Mouse (Mus musculus) intestine, postnatal 0 days (tissue): ENCODE results near the gene Ccl1. TPM values are rescaled to one million over a fixed set of nuclear protein-coding genes. Genes with fewer than 3 reads are reported as not detected.

Source experiments
- ATAC-seq: fragments of 200-750 bp; cut with Nextera tagmentation; 2 replicates; pipeline ENCODE4 v1.8.0; 2017; ENCODE audit warnings: mild to moderate bottlenecking, moderate TSS enrichment, moderate library complexity
- H3K27ac ChIP-seq: fragments of 300-500 bp; sonication (generic); 2 replicates; pipeline ENCODE4 v1.5.1; 2014; ENCODE audit warnings: mild to moderate bottlenecking, low read depth, low read length, moderate library complexity
- H3K27me3 ChIP-seq: fragments of 300-500 bp; sonication (generic); replicated peaks from 2 replicates; pipeline ENCODE4 v1.6.1; 2014; ENCODE audit warnings: low read length, mixed read lengths; ENCODE audit not compliant: control insufficient read depth, insufficient read depth
- H3K36me3 ChIP-seq: fragments of 300-500 bp; sonication (generic); 2 replicates; pipeline ENCODE4 v1.6.1; 2014; ENCODE audit warnings: mild to moderate bottlenecking, moderate library complexity; ENCODE audit not compliant: control insufficient read depth, insufficient read depth
- H3K4me1 ChIP-seq: fragments of 300-500 bp; sonication (generic); replicated peaks from 2 replicates; pipeline ENCODE4 v1.6.1; 2014; ENCODE audit warnings: antibody characterized with exemption, low read length, mixed read lengths; ENCODE audit not compliant: control insufficient read depth, insufficient read depth
- H3K4me2 ChIP-seq: fragments of 300-500 bp; sonication (generic); replicated peaks from 2 replicates; pipeline ENCODE4 v1.6.1; 2014; ENCODE audit warnings: low read depth, mild to moderate bottlenecking, moderate library complexity
- H3K4me3 ChIP-seq: fragments of 300-500 bp; sonication (generic); 2 replicates; pipeline ENCODE4 v1.5.1; 2014; ENCODE audit warnings: low read depth, low read length
- H3K9ac ChIP-seq: fragments of 300-500 bp; sonication (generic); 2 replicates; pipeline ENCODE4 v1.6.1; 2014; ENCODE audit warnings: mild to moderate bottlenecking, low read depth, low read length
- H3K9me3 ChIP-seq: fragments of 300-500 bp; sonication (generic); 2 replicates; pipeline ENCODE4 v1.6.1; 2016; ENCODE audit warnings: mixed run types; ENCODE audit not compliant: control insufficient read depth
- CTCF ChIP-seq: sonication (generic); IDR thresholded peaks from 2 replicates; pipeline ENCODE4 v1.5.1; 2016; ENCODE audit warnings: low read depth, mild to moderate bottlenecking, control low read depth, antibody characterized with exemption, moderate library complexity
- WGBS: fragments of 180-500 bp; shearing (Covaris S2); extraction: QIAGEN DNeasy Blood & Tissue Kit; methylation state at CpG from one replicate; pipeline ENCODE4 v1.1.7; 2014; 5-methylcytosine and 5-hydroxymethylcytosine counted together
- polyA plus RNA-seq: library from polyadenylated mRNA; unstranded; fragments of >200 nt; fragmentation: Nextera tagmentation; extraction: Ambion mirVana; gene quantifications from 2 replicates; pipeline ENCODE4 v1.2.1, GENCODE M21; 2015

Gene Ccl1
- polyA plus RNA-seq, 1 experiment from 2014 or later, result not detected

DNA sequence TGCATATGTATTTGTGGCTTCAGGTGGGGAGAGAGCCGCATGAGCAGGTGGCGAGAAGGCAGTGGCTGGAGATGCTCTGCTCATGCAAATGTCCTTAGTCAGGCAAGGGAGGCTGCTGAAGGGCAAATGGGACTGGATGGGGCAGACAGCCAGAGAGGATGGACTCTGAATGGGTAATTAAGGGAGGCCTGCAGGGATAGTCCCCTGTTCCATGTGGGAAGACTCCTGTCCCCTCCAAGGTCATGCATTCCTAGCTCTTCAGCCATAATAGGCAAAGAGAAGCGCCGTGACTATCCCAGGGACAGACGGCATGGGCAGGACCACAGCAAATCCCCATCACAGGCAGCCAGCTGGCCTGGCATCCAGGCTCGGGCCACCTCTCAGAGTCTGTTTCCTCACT lies 55.5 kb downstream of the Ccl1 start:
- Histone ChIP-seq H3K9me3 (no peaks in the 10 kb centered on the region), H3K9ac (no peak overlapping the region), H3K36me3 (no peaks in the 10 kb centered on the region), H3K27me3 (no peaks in the 10 kb centered on the region), H3K27ac (no peak overlapping the region), H3K4me1 (no peaks in the 10 kb centered on the region), H3K4me2 (no peak overlapping the region), H3K4me3 (no peak overlapping the region)
- ATAC-seq, result no peak
- TF ChIP-seq CTCF, result no peak
- 89% methylated on average over 6 of the region's 6 CpGs for WGBS

DNA sequence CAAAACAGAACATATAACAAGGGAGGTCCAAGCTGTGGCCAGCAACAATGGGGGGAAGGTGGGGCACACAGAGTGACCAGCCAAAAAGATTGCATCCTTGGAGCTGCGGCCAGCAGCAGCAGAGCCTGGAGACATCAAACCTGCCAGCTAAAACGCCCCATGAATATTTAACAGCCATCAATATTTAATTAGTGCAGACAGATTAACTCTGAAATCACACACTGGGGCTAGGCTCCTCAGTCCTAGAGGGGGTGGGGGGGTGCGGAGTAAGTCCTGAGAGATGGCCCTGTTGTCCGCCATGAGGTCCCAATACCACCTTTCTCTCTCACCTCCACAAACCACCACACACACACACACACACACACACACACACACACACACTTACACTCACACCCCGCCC lies 68.1 kb downstream of the Ccl1 start:
- Histone ChIP-seq H3K4me3 (no peak overlapping the region), H3K27ac (no peak overlapping the region), H3K9me3 (no peaks in the 10 kb centered on the region), H3K36me3 (no peaks in the 10 kb centered on the region), H3K27me3 (peaks cover 9% of the 10 kb centered on the region; the same call in 1 of the 2 replicates), H3K9ac (no peak overlapping the region), H3K4me2 (no peak overlapping the region), H3K4me1 (no peaks in the 10 kb centered on the region)
- WGBS, result 63% methylated on average over 5 of the region's 5 CpGs
- no peak for TF ChIP-seq CTCF
- ATAC-seq, result no peak

GRCm38 (mm10) chr11:82235551-82236207 lies 69.8 kb downstream of the Ccl1 start:
- no peak for ATAC-seq
- H3K36me3 ChIP-seq, result no peaks in the 10 kb centered on the region
- H3K4me3 ChIP-seq, result no peak overlapping the region
- TF ChIP-seq CTCF, result peak; percentile 92
- H3K4me2 ChIP-seq, result no peak overlapping the region
- peaks cover 9% of the 10 kb centered on the region; the same call in 1 of the 2 replicates for H3K27me3 ChIP-seq
- no peaks in the 10 kb centered on the region for H3K4me1 ChIP-seq
- H3K9ac ChIP-seq, result no peak overlapping the region
- no peaks in the 10 kb centered on the region for H3K9me3 ChIP-seq
- 33% methylated on average over 2 of the region's 2 CpGs for WGBS
- H3K27ac ChIP-seq, result no peak overlapping the region

DNA sequence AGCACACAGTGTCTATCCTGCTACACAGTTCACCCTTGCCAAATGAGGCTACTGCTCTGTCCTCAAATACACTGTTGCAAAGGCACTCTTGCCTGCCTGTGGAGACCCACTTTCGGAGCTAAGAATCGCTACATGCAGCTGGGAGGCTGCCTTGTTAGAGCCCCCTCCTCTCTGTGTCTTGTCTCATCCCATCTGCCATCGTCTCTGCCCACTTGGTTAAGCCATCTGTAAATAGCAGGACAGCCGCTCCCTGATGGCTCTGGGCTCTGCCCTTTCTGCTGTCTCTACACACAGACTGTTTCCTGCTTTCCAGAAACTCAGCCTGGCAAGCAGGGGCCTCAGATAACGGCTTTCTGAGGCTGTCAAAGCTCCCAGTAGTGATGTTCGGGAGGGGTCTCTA lies 71.5 kb downstream of the Ccl1 start:
- 34% methylated on average over 6 of the region's 6 CpGs for WGBS
- Histone ChIP-seq H3K4me1 (no peaks in the 10 kb centered on the region), H3K27ac (no peak overlapping the region), H3K4me3 (no peak overlapping the region), H3K9me3 (no peaks in the 10 kb centered on the region), H3K4me2 (no peak overlapping the region), H3K27me3 (peaks cover 9% of the 10 kb centered on the region; the same call in 1 of the 2 replicates), H3K36me3 (no peaks in the 10 kb centered on the region), H3K9ac (no peak overlapping the region)
- no peak for TF ChIP-seq CTCF
- ATAC-seq, result no peak

- Histone ChIP-seq H3K4me3 (no peak overlapping the region), H3K36me3 (no peaks in the 10 kb centered on the region), H3K9me3 (no peaks in the 10 kb centered on the region), H3K4me1 (no peaks in the 10 kb centered on the region), H3K27me3 (0 out of 2 replicates have a peak, but pooled peaks cover 2% of the 10 kb centered on the region), H3K4me2 (no peak overlapping the region), H3K27ac (no peak overlapping the region), H3K9ac (no peak overlapping the region)
- 70% methylated on average over 9 of the region's 9 CpGs for WGBS
- TF ChIP-seq CTCF, result no peak
- no peak for ATAC-seq
These were observed 78.5 kb downstream of the Ccl1 start for GRCm38 (mm10) chr11:82226976-82227375.

- H3K9me3 ChIP-seq, result no peaks in the 10 kb centered on the region
- H3K9ac ChIP-seq, result no peak overlapping the region
- no peak for TF ChIP-seq CTCF
- no peak overlapping the region for H3K4me3 ChIP-seq
- H3K4me1 ChIP-seq, result no peaks in the 10 kb centered on the region
- H3K4me2 ChIP-seq, result no peak overlapping the region
- H3K27ac ChIP-seq, result no peak overlapping the region
- no peaks in the 10 kb centered on the region for H3K36me3 ChIP-seq
- 40% methylated on average over 8 of the region's 8 CpGs for WGBS
- H3K27me3 ChIP-seq, result 0 out of 2 replicates have a peak, but pooled peaks cover 2% of the 10 kb centered on the region
- ATAC-seq, result no peak
These were observed 79.6 kb downstream of the Ccl1 start for GRCm38 (mm10) chr11:82225936-82226335.
